Mouse (Mus musculus) heart, embryonic 11.5 days (tissue): ENCODE results near the gene 5730522E02Rik. TPM values are rescaled to one million over a fixed set of nuclear protein-coding genes. Genes with fewer than 3 reads are reported as not detected.

Experiments used
- ATAC-seq: fragments of 200-750 bp; cut with Nextera tagmentation; replicated peaks from 2 replicates; pipeline ENCODE4 v1.8.0; 2017; ENCODE audit warnings: moderate library complexity; ENCODE audit not compliant: insufficient number of reproducible peaks, low FRiP score, low TSS enrichment
- H3K27ac ChIP-seq: fragments of 300-500 bp; sonication (generic); 2 replicates; pipeline ENCODE4 v1.5.1; 2014; ENCODE audit warnings: mild to moderate bottlenecking, low read depth, low read length
- H3K27me3 ChIP-seq: fragments of 300-500 bp; sonication (generic); 2 replicates; pipeline ENCODE4 v1.6.1; 2014; ENCODE audit warnings: mild to moderate bottlenecking, low read length, mixed read lengths; ENCODE audit not compliant: control insufficient read depth, insufficient read depth
- H3K36me3 ChIP-seq: fragments of 300-500 bp; sonication (generic); 2 replicates; pipeline ENCODE4 v1.6.1; 2014; ENCODE audit warnings: mild to moderate bottlenecking, low read length, moderate library complexity, mixed read lengths; ENCODE audit not compliant: control insufficient read depth, insufficient read depth
- H3K4me1 ChIP-seq: fragments of 300-500 bp; sonication (generic); 2 replicates; pipeline ENCODE4 v1.6.1; 2014; ENCODE audit warnings: low read length; ENCODE audit not compliant: control insufficient read depth, insufficient read depth
- H3K4me2 ChIP-seq: fragments of 300-500 bp; sonication (generic); 2 replicates; pipeline ENCODE4 v1.6.1; 2014; ENCODE audit warnings: mild to moderate bottlenecking, moderate library complexity
- H3K4me3 ChIP-seq: fragments of 300-500 bp; sonication (generic); 2 replicates; pipeline ENCODE4 v1.5.1; 2014; ENCODE audit warnings: low read depth, low read length
- H3K9ac ChIP-seq: fragments of 300-500 bp; sonication (generic); 2 replicates; pipeline ENCODE4 v1.6.1; 2014; ENCODE audit warnings: mild to moderate bottlenecking, low read depth, low read length, moderate library complexity
- H3K9me3 ChIP-seq: fragments of 300-500 bp; sonication (generic); replicated peaks from 2 replicates; pipeline ENCODE4 v1.6.1; 2016; ENCODE audit warnings: low read length; ENCODE audit not compliant: control insufficient read depth
- WGBS: fragments of 180-500 bp; shearing (Covaris S2); extraction: QIAGEN DNeasy Blood & Tissue Kit; methylation state at CpG from one replicate; pipeline ENCODE4 v1.1.7; 2014; ENCODE audit not compliant: insufficient replicate concordance; 5-methylcytosine and 5-hydroxymethylcytosine counted together
- polyA plus RNA-seq: library from polyadenylated mRNA; unstranded; fragments of >200 nt; fragmentation: Nextera tagmentation; extraction: Ambion mirVana; gene quantifications from 2 replicates; pipeline ENCODE4 v1.2.1, GENCODE M21; 2014

5730522E02Rik gene
- polyA plus RNA-seq, 1 experiment from 2014 or later: 1.3 TPM

- H3K27ac ChIP-seq: no peak overlapping the region
- WGBS: 76% methylated on average over 3 of the region's 3 CpGs
- no peak overlapping the region for H3K4me2 ChIP-seq
- H3K9ac ChIP-seq: no peak overlapping the region
- no peaks in the 10 kb centered on the region for H3K27me3 ChIP-seq
- no peak for ATAC-seq
- H3K4me3 ChIP-seq: no peak overlapping the region
- H3K36me3 ChIP-seq: no peaks in the 10 kb centered on the region
- no peaks in the 10 kb centered on the region for H3K4me1 ChIP-seq
- H3K9me3 ChIP-seq: no peaks in the 10 kb centered on the region
Measured at GRCm38 (mm10) chr11:26112206-26112605, 98.4 kb downstream of the 5730522E02Rik start.

DNA sequence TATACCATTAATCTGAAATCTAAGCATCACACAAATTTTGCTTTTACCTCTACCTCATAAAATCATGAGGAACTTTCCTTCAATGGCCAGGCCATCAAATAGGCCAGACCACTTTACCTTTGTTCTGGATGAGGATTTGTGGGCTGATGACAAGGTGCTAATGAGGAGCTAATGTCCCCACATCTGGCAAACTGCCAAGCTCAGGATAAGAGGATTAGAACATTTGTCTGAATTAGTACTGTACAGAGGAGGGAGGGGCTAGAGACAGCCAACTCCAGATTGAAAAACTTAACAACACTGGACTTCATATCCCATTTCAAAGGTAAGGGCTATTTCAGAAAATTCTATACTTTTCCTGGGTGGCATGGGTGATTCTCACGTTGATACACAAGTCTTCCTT lies 101.9 kb downstream of the 5730522E02Rik start:
- Histone ChIP-seq H3K4me3 (no peak overlapping the region), H3K4me1 (no peaks in the 10 kb centered on the region), H3K27me3 (no peaks in the 10 kb centered on the region), H3K9ac (no peak overlapping the region), H3K36me3 (no peaks in the 10 kb centered on the region), H3K27ac (no peak overlapping the region), H3K4me2 (no peak overlapping the region), H3K9me3 (no peaks in the 10 kb centered on the region)
- no peak for ATAC-seq
- WGBS: 69% methylated on average over 1 of the region's 1 CpGs

DNA sequence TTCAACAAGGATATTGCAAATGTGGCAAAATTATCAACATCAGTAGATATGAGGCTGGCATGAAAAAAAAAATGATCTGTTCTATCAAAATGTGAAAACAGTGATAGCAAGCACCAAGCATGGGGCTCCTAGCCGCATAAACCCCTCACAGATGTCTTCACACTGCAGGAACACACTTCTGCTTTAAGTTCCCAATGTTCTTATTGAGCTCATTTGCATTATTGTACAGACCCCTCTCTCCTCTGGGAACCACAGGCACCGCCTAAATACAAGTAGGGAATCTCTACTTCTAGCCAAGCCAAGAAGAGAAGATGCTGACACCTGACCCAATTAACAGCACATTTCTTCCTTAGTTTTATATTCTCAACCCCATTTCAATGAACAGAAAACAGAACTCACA lies 105.9 kb downstream of the 5730522E02Rik start:
- Histone ChIP-seq H3K9me3 (no peaks in the 10 kb centered on the region), H3K9ac (no peak overlapping the region), H3K27me3 (no peaks in the 10 kb centered on the region), H3K27ac (no peak overlapping the region), H3K4me2 (no peak overlapping the region), H3K4me3 (no peak overlapping the region), H3K36me3 (no peaks in the 10 kb centered on the region), H3K4me1 (no peaks in the 10 kb centered on the region)
- 66% methylated on average over 2 of the region's 2 CpGs for WGBS
- no peak for ATAC-seq

- peak overlapping the region; percentile 26 for H3K4me3 ChIP-seq
- no peaks in the 10 kb centered on the region for H3K36me3 ChIP-seq
- H3K27me3 ChIP-seq: no peaks in the 10 kb centered on the region
- H3K9me3 ChIP-seq: no peaks in the 10 kb centered on the region
- 6% methylated on average over 8 of the region's 8 CpGs for WGBS
- peak overlapping the region; percentile 59 for H3K4me2 ChIP-seq
- H3K27ac ChIP-seq: no peak overlapping the region
- H3K9ac ChIP-seq: no peak overlapping the region
- no peak for ATAC-seq
- H3K4me1 ChIP-seq: no peaks in the 10 kb centered on the region
Measured at GRCm38 (mm10) chr11:26103698-26104097, 106.9 kb downstream of the 5730522E02Rik start.

DNA sequence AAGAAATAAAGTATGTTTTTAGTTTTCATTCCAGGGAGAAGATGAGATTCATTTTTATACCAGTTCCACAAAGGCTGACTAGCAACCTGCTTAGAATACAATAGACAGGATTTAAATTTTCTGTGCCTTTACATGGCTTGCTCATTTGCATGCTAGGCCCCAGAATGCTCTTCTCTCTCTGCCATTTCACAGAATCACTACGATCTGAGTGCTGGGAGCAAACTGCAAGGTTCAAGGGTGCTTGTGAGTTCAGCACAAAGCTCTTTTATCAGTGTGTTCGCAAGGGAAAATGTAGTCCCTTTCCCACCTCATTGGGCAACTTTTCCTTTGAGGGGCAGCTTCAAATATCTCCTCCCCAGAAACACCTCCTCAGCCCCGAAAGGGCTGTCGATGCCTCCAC lies 107.7 kb downstream of the 5730522E02Rik start:
- Histone ChIP-seq H3K4me3 (peak overlapping the region; percentile 16), H3K4me2 (peak overlapping the region; percentile 59), H3K9me3 (no peaks in the 10 kb centered on the region), H3K27me3 (no peaks in the 10 kb centered on the region), H3K36me3 (no peaks in the 10 kb centered on the region), H3K4me1 (no peaks in the 10 kb centered on the region), H3K27ac (no peak overlapping the region), H3K9ac (no peak overlapping the region)
- 27% methylated on average over 4 of the region's 4 CpGs for WGBS
- ATAC-seq: no peak

DNA sequence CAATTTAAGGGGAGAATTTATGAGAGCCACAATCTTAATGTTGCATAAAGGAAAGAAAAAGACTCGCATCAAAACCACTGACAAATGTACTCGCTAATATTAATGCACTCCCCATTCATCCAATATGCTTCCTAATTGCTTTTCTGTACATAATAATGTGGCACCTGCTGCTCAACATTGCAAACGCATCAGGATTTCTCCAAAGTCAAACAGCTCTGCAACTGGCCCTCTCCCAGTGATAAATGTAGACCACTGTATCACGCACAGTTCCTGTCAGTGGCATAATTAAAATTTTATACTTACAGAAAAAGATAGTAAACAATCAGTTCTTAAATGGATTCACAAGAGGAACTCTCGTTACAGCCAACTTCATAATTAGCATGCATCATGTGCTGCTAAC lies 110.5 kb downstream of the 5730522E02Rik start:
- Histone ChIP-seq H3K36me3 (no peaks in the 10 kb centered on the region), H3K4me3 (no peak overlapping the region), H3K4me1 (no peaks in the 10 kb centered on the region), H3K27me3 (no peaks in the 10 kb centered on the region), H3K4me2 (no peak overlapping the region), H3K9me3 (no peaks in the 10 kb centered on the region), H3K27ac (no peak overlapping the region), H3K9ac (no peak overlapping the region)
- WGBS: 84% methylated on average over 5 of the region's 5 CpGs
- no peak for ATAC-seq

- ATAC-seq: no peak
- Histone ChIP-seq H3K9ac (no peak overlapping the region), H3K4me3 (no peak overlapping the region), H3K27ac (no peak overlapping the region), H3K4me1 (no peaks in the 10 kb centered on the region), H3K4me2 (no peak overlapping the region), H3K36me3 (no peaks in the 10 kb centered on the region), H3K27me3 (no peaks in the 10 kb centered on the region), H3K9me3 (no peaks in the 10 kb centered on the region)
- 59% methylated on average over 2 of the region's 2 CpGs for WGBS
Measured at GRCm38 (mm10) chr11:26098933-26099332, 111.6 kb downstream of the 5730522E02Rik start.

DNA sequence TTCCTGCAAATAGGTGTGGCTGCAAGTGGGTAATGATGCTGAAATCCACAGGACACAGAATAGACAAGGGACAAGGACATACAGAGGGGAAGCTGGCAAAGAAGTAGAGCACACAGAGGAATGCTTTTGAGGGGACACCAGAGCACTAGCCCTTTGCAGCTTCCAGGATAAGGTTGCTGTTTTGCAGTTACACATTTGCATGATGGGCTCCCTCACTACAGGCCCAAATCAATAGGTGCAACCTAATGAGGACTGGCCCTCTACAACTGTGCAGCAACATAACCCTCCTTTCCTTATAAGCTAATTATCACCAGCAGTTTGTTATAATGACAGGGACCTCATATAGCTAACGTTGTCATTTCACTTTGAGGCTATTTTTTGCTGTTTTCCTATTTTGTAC lies 114.5 kb downstream of the 5730522E02Rik start:
- H3K27ac ChIP-seq: no peak overlapping the region
- no peaks in the 10 kb centered on the region for H3K27me3 ChIP-seq
- no peaks in the 10 kb centered on the region for H3K9me3 ChIP-seq
- H3K9ac ChIP-seq: no peak overlapping the region
- H3K4me1 ChIP-seq: no peaks in the 10 kb centered on the region
- no peak overlapping the region for H3K4me3 ChIP-seq
- H3K4me2 ChIP-seq: no peak overlapping the region
- WGBS: 78% methylated on average over 1 of the region's 1 CpGs
- no peaks in the 10 kb centered on the region for H3K36me3 ChIP-seq
- ATAC-seq: no peak

DNA sequence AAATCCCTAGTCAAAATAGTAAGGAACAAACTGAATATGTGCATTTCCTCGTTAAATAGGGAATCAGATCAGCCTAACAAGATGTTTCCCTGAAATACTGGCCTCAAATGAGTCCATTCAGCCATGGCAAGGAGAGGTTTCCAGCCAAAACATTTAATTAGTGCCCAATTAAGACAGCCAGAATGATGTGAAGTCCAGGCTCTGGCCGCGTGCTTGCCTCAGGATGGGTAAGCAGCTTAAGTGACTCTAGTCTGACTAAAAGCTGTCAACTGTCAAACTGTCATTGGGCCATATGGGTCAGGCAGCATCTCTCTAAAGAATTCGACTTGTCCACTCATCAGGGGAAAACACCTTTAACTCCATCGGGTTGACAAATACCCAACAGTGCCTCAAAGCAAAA lies 121.6 kb downstream of the 5730522E02Rik start:
- 70% methylated on average over 5 of the region's 5 CpGs for WGBS
- no peak overlapping the region for H3K4me2 ChIP-seq

More for the DNA sequence above, 121.6 kb downstream of the 5730522E02Rik start:
- no peak overlapping the region for H3K4me3 ChIP-seq
- no peaks in the 10 kb centered on the region for H3K4me1 ChIP-seq
- no peaks in the 10 kb centered on the region for H3K9me3 ChIP-seq
- no peaks in the 10 kb centered on the region for H3K36me3 ChIP-seq
- ATAC-seq: no peak
- H3K27ac ChIP-seq: no peak overlapping the region
- no peak overlapping the region for H3K9ac ChIP-seq
- H3K27me3 ChIP-seq: no peaks in the 10 kb centered on the region
